Mouse (Mus musculus): ENCODE measurements at regions not wholly inside any gene's neighbourhood (a gene's known extent, or its start where the extent isn't known, plus 50 kb on each side); places are given as distances from the start of the nearest gene placed in this dataset.

DNA sequence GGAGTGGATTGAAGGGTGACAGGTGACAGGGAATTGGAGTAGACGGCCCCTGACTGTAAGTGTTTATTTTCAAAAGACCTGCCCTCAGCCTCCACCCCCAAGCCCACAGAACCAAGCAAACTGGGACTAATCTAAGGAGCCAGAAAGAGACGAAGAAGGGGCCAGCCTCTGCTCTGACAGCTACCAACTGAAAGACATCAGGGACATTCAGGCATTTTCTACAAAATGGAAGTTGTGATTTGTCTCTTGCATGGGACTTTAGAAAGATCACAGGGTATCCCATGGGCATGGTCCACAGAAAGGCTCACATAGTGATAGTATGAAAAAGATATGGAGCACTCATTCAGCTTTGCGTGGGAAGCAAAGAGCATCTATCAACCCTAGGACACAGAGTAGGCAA lies 163.8 kb upstream of the Rapgef5 start:
- no peak for TF ChIP-seq CTCF (IDR thresholded peaks at IDR 0.05; ENCODE audit: insufficient read depth, low read depth, low read length)
- no peak for TF ChIP-seq POLR2A (IDR thresholded peaks at IDR 0.05; ENCODE audit: insufficient read depth, low read depth, low read length)
